ENCODE assay signal across 19 mouse cellular contexts in the genomic region with DNA sequence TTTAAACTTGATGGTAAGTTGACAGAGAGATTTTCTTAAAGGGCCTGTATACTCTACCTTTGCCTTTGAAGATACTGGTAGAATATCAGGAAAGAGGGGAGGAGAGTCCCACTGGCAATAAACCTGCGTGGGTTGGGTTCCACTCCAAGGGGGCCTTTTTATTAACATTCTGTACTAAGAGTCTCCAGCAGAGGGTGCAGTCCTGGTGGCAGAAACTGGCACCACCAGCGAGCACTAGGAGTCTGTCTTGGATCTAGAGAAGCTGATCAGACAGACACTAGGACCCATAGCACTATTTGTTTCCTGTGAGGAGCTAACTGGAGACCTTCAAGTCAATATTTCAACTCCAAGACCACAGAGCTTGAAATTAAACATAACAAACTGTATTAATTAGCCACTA. TPM values are rescaled to one million over a fixed set of nuclear protein-coding genes. Genes with fewer than 3 reads are reported as not detected.
DNase-seq lines count a peak whose midpoint lies in the region; ATAC-seq and TF ChIP-seq lines count a peak whose summit lies in the region.
"Had no signal": no experiment of that assay in that cellular context is flagged by ENCODE, and none has a peak within 500 bp of the region (broad histone marks: within the 10 kb centered on the region; RNA-seq: fewer than 3 reads in every experiment).

No protein-coding gene starts in this region.

- TF ChIP-seq CTCF in kidney, postnatal 0 days (IDR thresholded peaks at IDR 0.05; ENCODE audit: low read depth): peak; percentile 29; the same call in 1 of the 2 replicates

- ATAC-seq in kidney, postnatal 0 days (replicated peaks; ENCODE audit: low FRiP score, low read depth): no peak
- ATAC-seq in kidney, embryonic 14.5 days (ENCODE audit: low FRiP score, low TSS enrichment): no peak
- ATAC-seq: intestine, embryonic 15.5 days; midbrain, embryonic 13.5 days had no signal

- WGBS in kidney, postnatal 0 days: 26% methylated on average over 2 of the region's 2 CpGs
- 43% methylated on average over 2 of the region's 2 CpGs for WGBS in kidney, embryonic 14.5 days

- H3K27ac ChIP-seq in kidney, postnatal 0 days: no peak overlapping the region
- H3K27ac ChIP-seq in kidney, embryonic 14.5 days (ENCODE audit: low read depth, low read length): no peak overlapping the region
- H3K27ac ChIP-seq: embryonic facial prominence, embryonic 10.5 days; intestine, embryonic 15.5 days; liver, embryonic 15.5 days; midbrain, embryonic 13.5 days had no signal

- no peak overlapping the region for H3K4me2 ChIP-seq in kidney, postnatal 0 days (ENCODE audit: low read length)
- no peak overlapping the region for H3K4me2 ChIP-seq in kidney, embryonic 14.5 days (replicated peaks; ENCODE audit: low read depth, low read length)
- H3K4me2 ChIP-seq: intestine, embryonic 15.5 days; liver, embryonic 15.5 days; midbrain, embryonic 13.5 days had no signal

- H3K9me3 ChIP-seq in kidney, postnatal 0 days (replicated peaks; ENCODE audit: low read length): no peaks in the 10 kb centered on the region
- H3K9me3 ChIP-seq in kidney, embryonic 14.5 days (ENCODE audit: control insufficient read depth, low read length): no peaks in the 10 kb centered on the region
- H3K9me3 ChIP-seq: embryonic facial prominence, embryonic 10.5 days; intestine, embryonic 15.5 days; liver, embryonic 15.5 days; midbrain, embryonic 13.5 days had no signal

- H3K4me1 ChIP-seq in kidney, postnatal 0 days (replicated peaks; ENCODE audit: insufficient read depth, low read length): no peaks in the 10 kb centered on the region
- H3K4me1 ChIP-seq in kidney, embryonic 14.5 days (ENCODE audit: control insufficient read depth, insufficient read depth, low read length): no peaks in the 10 kb centered on the region
- H3K4me1 ChIP-seq: embryonic facial prominence, embryonic 10.5 days; intestine, embryonic 15.5 days; liver, embryonic 15.5 days; midbrain, embryonic 13.5 days had no signal

- no peaks in the 10 kb centered on the region for H3K27me3 ChIP-seq in kidney, postnatal 0 days (ENCODE audit: insufficient read depth, low read length)
- H3K27me3 ChIP-seq in kidney, embryonic 14.5 days (ENCODE audit: control insufficient read depth, insufficient read depth, low read length): no peaks in the 10 kb centered on the region
- H3K27me3 ChIP-seq: intestine, embryonic 15.5 days; liver, embryonic 15.5 days; midbrain, embryonic 13.5 days had no signal

- H3K36me3 ChIP-seq in kidney, postnatal 0 days (ENCODE audit: insufficient read depth, low read length): no peaks in the 10 kb centered on the region
- H3K36me3 ChIP-seq in kidney, embryonic 14.5 days (ENCODE audit: control insufficient read depth, insufficient read depth, low read length): no peaks in the 10 kb centered on the region
- H3K36me3 ChIP-seq: embryonic facial prominence, embryonic 10.5 days; intestine, embryonic 15.5 days; liver, embryonic 15.5 days; midbrain, embryonic 13.5 days had no signal

- no peak overlapping the region for H3K4me3 ChIP-seq in kidney, postnatal 0 days (replicated peaks; ENCODE audit: low read depth, low read length)
- H3K4me3 ChIP-seq in kidney, embryonic 14.5 days (ENCODE audit: low read length): no peak overlapping the region
- H3K4me3 ChIP-seq: embryonic facial prominence, embryonic 10.5 days; erythroblast, embryonic 14.5 days; intestine, embryonic 15.5 days; liver, embryonic 15.5 days; midbrain, embryonic 13.5 days had no signal

- no peak overlapping the region for H3K9ac ChIP-seq in kidney, postnatal 0 days (ENCODE audit: low read depth, low read length)
- no peak overlapping the region for H3K9ac ChIP-seq in kidney, embryonic 14.5 days (ENCODE audit: low read depth, low read length)
- H3K9ac ChIP-seq: intestine, embryonic 15.5 days; liver, embryonic 15.5 days; midbrain, embryonic 13.5 days had no signal

- peak; percentile 21 to 31 for DNase-seq in cerebellum, postnatal 10 days
- no peak for DNase-seq in cerebellum, postnatal 36 days
- DNase-seq in kidney, postnatal 0 days (ENCODE audit: low spot score): no peak
- peak; percentile 21 for DNase-seq in A20 (ENCODE audit: low read depth, low spot score)
- peak; percentile 25 for DNase-seq in ZHBTc4 (ENCODE audit: low read depth, low spot score)
- DNase-seq in right cerebral cortex, postnatal 10 days (ENCODE audit: low spot score in 2 of 2): no peak
- DNase-seq in spleen, adult 18-20 months: no peak
- DNase-seq: cerebellum, adult 9-10 months; gastrocnemius, postnatal 10 days; kidney, postnatal 25 days; layer of hippocampus, postnatal 36 days; lung, postnatal 4 days; thymus, postnatal 25 days had no signal

RNA-seq across cellular contexts. Expression of a gene that starts 11.3 kb away (rescaled TPM):
- polyA plus RNA-seq in kidney, postnatal 0 days (2015; fragmentation: Nextera tagmentation; extraction: Ambion mirVana): 0.18 and 0.28 TPM in 2 replicates
- polyA plus RNA-seq in kidney, embryonic 14.5 days (2014; fragmentation: Nextera tagmentation; extraction: Ambion mirVana): 0.10 and 0.18 TPM in 2 replicates
- polyA plus RNA-seq: erythroblast, embryonic 14.5 days had no signal

Comparison
In these comparisons a context has a peak if more than half of its experiments do, and no peak if none do; other contexts are left out.
1. DNase-seq: peak in cerebellum, postnatal 10 days (2 of 2), A20 (single experiment) and ZHBTc4 (single experiment); none in cerebellum, postnatal 36 days (0 of 2), kidney, postnatal 0 days (single experiment), right cerebral cortex, postnatal 10 days (0 of 2) and spleen, adult 18-20 months (0 of 2).